Mouse (Mus musculus) layer of hippocampus, adult 9-11 months (tissue): ENCODE data around the gene Slc11a2.
"Not testable (repeated sequence)": the region's sequence is repeated elsewhere in the genome, so short reads cannot be mapped to it uniquely, and the experiment has no call there.

Source experiments
- DNase-seq: peaks from one replicate; pipeline ENCODE4 v3.0.0; 2022

Slc11a2 gene

GRCm38 (mm10) chr15:100433234-100433633 lies 8.4 kb upstream of the Slc11a2 start:
- no peak for DNase-seq

- DNase-seq, result peak; percentile 19
Observed at GRCm38 (mm10) chr15:100429959-100430565, 5.2 kb upstream of the Slc11a2 start.

DNA sequence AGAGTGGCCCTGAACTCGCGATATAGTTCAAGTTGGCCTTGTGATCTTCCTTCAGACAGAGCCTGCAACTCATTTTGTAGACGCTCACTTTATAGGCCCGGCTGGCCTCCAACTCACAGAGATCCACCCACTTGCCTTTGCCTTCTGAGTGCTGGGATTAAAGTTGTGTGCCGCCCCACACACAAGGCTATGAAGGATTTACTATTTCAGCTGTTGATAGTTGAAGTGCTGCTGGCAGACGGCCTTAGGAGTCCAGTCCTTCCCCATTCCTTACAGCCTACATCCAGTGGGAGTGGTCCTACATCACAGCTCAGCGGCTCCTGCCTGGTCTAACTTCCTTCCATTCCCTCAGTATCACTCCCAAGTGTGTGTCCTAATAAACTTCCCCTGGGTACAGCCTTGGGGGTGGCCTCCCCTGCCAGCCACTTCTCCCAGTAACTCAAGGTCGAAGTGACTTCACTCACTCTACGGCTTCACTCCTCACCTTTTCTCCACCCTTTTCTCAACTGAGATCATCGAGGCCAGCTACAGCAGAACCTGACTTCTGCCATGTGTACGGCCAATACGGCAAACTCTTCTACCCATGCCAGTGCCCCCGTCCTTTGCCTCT lies 3.5 kb upstream of the Slc11a2 start:
- no peak for DNase-seq

- DNase-seq, result no peak
Observed at GRCm38 (mm10) chr15:100423916-100424315, 956 bp downstream of the Slc11a2 start.

DNA sequence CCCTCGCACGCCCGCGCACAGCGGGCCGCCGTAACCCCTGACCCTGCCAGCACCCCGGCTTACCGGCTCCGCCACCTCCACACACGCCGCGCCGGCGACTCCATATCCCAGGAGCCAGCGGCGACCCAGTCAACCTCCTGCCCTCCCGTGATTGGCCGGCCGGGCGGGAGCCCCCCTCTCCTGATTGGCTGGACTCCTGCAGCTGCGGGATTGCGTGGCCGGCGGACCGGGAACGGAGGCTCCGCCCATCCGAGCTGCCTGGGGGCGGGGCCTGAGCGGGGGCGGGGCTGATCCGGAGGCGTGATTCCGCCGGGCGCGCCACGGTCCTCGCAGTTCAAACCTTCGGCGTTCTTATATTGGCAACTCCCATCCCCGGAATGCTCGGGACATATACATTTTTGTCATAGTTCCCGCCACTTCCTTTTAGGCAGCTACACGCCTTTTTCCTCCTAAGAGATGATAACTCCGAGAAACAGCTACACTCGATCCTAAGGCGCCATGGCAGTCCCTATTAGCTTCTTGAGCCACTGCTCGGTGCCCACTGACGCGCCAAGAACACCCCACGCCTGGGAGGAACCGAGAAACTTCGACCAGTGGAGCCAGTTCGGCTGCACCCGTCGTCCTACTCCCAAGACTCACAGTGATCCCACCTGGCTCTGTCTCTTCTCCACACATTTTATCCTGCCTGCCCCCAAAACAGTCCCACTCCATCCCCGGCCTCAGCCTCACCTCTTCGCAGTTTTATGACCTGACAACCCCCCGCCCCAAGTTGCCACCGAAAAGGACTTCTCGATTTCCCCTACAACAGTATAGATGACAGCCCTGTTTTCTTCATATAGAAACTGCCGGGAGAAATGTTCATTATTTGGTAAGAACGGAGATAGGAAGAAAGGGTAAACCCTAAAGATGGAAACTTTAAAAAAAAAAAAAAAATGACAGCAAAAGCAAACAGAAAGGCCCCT lies 1.7 kb downstream of the Slc11a2 start:
- peak; percentile 97 for DNase-seq

DNA sequence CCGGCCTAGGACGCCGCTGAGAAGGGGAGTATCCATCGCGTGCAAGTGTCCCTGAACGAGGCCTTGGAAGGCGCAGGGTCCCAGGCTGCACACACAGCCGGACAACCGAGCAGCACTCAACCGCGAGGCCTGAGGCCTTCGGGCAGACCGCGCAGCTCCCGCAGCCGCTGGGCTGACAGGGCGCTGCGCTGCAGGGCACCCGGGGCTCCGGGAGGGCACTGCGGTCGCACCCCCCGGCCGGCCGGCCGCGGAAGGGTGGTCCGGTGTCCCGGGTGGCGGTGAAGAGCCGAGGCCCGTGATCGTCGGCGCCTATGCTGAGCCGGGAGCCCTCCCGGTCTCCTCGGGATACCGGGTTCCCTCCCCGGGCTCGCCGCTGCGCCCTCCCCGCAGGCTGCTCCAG lies 2.4 kb downstream of the Slc11a2 start:
- DNase-seq, result no peak

- not testable (repeated sequence) for DNase-seq
Observed at GRCm38 (mm10) chr15:100421758-100422197, 3.1 kb downstream of the Slc11a2 start, which contains the start of gene Gm5475. TSS of gene Gm5475 (plus strand) at chr15:100422147.

DNA sequence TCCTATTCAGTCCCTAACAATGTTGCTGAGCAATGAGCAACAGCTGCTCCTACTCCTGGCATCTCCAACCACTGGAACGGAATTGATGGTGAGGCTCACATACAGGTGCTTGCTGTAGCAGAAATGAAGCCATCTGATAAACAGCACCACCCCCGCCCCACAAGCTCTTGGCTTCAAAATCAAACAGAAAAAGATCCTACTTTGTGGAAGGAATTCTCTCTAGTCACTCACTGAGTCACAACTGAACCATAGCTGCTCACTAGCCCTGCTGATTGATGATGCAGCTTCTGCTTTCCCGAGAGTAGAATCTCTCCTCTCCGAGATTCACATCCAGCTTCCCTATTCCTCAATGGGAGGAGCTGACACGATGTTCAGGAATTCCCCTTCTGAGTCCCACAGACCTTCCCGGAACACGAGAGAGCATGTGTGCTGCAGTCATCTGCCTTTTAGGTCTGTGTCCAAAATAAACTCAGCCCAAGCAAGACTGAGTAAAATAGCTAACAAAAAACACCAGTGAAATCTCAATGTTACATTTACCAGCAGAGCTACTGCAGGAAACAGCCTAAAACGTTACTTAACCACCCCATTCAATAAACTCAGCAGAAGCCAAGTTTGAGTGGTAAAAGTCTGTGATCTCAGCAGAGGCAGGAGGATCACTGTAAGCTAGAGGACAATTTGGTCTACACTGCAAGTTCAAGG lies 3.7 kb downstream of the Slc11a2 start:
- no peak for DNase-seq

DNA sequence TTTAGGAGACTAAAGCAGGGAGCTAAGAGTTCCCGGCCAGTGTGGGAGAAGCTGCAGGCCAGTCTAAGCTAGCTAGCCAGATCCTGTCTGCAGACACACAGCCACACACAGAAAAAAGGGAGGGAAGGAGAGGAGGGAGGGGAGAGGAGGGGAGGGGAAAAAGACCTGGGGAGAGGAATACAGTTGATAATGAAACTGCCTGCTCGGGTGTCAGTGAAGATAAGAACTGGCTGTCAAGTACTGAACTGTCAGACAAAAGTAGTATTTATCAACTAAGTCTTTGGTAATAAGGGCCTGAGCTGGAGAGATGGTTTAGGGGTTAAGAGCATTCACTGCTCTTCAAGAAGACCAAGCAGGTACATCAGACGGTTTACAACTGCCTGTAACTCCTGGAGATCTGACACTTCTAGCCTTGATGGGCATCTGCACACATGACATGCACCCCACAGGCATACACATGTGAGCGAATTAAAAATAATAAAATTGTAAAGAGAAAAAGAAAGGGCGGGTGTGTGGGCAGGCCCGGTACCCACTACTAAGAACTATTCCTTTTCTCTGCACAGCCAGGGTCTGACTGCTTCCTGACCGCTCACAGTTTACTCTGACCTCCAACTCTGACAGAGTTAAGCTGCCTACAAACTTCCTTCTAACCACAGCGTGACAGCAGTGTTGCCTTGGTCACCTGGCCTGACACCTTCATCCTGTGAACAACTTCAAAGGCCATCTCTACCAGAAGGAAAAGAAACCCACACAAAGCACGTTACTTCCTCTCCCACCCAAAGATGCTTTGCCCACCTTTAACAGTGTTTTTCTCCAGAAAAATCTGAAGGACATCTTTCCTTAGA lies 4.7 kb downstream of the Slc11a2 start:
- DNase-seq, result no peak

GRCm38 (mm10) chr15:100419311-100419710 lies 5.6 kb downstream of the Slc11a2 start:
- DNase-seq, result no peak

DNA sequence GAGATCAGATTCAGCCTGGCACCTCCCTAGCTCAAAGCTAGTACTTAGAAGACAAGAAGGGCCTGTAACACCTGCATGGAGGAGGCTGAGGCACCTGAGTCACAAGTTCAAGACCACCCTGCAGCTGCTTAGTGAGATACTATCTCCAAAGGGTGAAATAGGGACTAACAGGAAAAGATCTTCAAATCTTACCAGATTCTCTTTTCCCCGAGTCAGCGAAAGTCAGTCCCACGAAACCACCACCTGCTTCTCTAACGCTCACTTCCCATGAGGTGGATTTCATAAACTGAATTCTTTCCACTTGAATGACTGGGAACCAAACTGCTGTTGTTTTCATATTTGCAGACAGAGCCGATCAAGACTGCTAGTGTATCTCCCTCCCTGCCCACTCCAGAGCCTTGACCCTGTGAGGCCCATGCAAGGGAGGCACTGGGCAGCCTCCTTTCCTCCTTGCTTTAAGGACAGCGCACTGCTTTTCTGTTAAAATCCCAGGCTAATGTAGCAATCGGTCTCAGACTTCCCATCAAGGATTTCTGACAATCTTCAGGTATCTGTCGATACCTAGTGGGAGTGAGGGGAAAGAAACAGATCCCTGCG lies 6.9 kb downstream of the Slc11a2 start:
- no peak for DNase-seq

DNA sequence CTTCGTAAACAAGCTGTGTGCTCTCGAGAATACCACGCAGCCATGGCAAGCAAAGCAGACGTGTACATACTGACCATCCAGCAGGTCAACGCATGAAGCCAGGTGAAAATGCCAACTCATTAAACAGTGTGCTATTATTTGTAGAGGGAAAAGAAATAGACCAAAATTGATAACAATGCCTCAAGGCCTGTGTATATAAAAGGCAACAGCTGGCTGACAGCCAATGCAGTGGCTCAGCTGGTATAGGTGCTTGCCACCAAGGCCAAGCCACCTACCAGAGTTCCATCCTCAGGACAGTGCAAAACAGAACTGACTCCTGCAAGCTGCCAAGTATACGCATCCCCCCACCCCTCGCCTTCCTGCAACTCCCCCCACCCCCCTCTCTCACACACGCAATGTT lies 9.2 kb downstream of the Slc11a2 start:
- no peak for DNase-seq

GRCm38 (mm10) chr15:100414942-100415341 lies 9.9 kb downstream of the Slc11a2 start:
- no peak for DNase-seq

GRCm38 (mm10) chr15:100414011-100414410 lies 10.9 kb downstream of the Slc11a2 start:
- no peak for DNase-seq

DNA sequence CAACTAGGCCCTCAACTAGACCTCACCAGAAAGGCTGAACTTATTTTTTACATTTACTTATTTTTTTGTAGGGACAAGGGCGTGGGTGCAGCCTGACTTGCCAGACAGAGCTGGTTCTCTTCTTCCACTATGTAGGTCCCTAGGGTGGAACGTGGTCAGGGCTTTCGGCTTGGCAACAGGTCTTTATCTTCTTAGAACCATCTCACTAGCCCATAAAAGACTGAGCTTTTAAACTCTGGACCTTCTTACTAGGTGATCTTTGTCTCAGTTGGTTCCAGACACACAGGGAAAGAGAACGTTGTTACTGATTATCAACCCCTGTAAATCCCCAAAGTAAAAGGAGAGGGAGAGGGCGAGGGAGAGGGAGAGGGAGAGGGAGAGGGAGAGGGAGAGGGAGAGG lies 11.6 kb downstream of the Slc11a2 start:
- DNase-seq, result no peak

GRCm38 (mm10) chr15:100411731-100412130 lies 13.1 kb downstream of the Slc11a2 start:
- DNase-seq, result no peak

- DNase-seq, result no peak
Observed at GRCm38 (mm10) chr15:100410918-100411672, 13.8 kb downstream of the Slc11a2 start.

- DNase-seq, result no peak
Observed at GRCm38 (mm10) chr15:100406088-100406487, 18.8 kb downstream of the Slc11a2 start.

DNA sequence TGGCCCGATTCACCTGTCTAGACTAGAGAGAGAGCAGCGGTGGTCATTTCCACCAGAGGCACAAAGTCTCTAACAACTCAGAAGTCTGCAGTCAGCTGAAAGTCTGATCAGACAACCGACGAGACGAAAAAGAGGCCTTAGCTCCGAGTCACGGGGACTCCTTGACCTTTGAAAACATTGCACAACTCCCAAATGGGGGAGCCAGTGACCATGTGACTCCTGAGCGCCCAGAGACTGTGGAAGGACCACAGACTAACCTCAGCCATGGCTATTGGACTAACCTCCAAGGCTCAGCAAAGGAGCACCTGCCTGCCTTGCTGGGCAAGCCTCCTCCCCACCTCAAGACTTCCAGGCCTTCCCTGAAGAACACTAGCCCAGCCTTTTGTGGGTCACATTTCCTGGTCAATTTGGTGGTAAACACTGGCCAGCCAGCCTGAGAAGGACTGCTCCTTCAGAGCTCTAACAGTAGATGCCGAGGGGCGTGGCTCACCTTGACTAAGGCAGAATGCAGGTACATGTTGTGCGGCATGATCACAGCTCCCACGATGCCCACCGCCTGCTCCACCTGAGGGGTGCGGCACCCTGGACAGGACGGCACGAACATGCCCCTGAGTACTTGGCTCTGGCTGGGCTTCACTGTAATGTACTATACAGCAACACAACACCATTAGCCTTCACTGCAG lies 21.4 kb downstream of the Slc11a2 start:
- no peak for DNase-seq

DNA sequence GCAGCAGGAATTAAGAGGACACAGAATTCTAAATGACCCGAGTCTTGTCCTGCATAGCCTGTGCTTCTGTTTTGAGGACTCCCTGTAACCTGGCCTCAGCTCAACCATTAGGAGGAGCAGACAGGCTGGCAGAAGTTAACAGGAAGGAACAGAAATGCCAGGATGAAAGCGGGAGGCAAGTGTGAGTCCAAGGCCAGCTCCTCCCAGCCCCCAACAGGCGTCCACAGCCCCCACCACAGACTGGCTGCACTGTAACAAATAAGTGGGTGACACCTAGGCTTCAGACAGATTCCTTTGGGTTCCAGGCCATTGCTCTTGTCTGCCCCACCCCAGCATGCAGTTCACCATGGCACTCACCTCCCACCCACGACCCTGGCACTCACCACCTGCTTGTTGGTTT lies 22.1 kb downstream of the Slc11a2 start:
- DNase-seq, result no peak
